ENCODE assay signal across 8 mouse cellular contexts in genomic region chr15:95653812-95654210, GRCm38 (mm10). TPM values are rescaled to one million over a fixed set of nuclear protein-coding genes. Genes with fewer than 3 reads are reported as not detected.
DNase-seq lines count a peak whose midpoint lies in the region; ATAC-seq lines count a peak whose summit lies in the region.

No protein-coding gene starts in this region.

- peak overlapping the region; percentile 44 for H3K4me3 ChIP-seq in kidney, embryonic 15.5 days (replicated peaks)
- peak overlapping the region; percentile 44 for H3K4me3 ChIP-seq in embryonic facial prominence, embryonic 13.5 days
- H3K4me3 ChIP-seq in intestine, embryonic 14.5 days (ENCODE audit: low read depth, low read length), result peak overlapping the region; percentile 38; the same call in 1 of the 2 replicates
- H3K4me3 ChIP-seq in neural tube, embryonic 13.5 days, result peak overlapping the region; percentile 40

- WGBS in kidney, embryonic 15.5 days, result 5% methylated on average over 6 of the region's 6 CpGs
- 2% methylated on average over 6 of the region's 6 CpGs for WGBS in embryonic facial prominence, embryonic 13.5 days
- WGBS in intestine, embryonic 14.5 days, result 5% methylated on average over 6 of the region's 6 CpGs
- 3% methylated on average over 6 of the region's 6 CpGs for WGBS in neural tube, embryonic 13.5 days

- no peaks in the 10 kb centered on the region for H3K9me3 ChIP-seq in kidney, embryonic 15.5 days (replicated peaks)
- H3K9me3 ChIP-seq in embryonic facial prominence, embryonic 13.5 days, result no peaks in the 10 kb centered on the region
- H3K9me3 ChIP-seq in intestine, embryonic 14.5 days (ENCODE audit: control insufficient read depth, low read length), result no peaks in the 10 kb centered on the region
- H3K9me3 ChIP-seq in neural tube, embryonic 13.5 days, result no peaks in the 10 kb centered on the region

- no peak for DNase-seq in kidney, postnatal 10 days
- no peak for DNase-seq in intestine, embryonic 14.5 days (ENCODE audit: low spot score)
- DNase-seq in frontal cortex, postnatal 14 days (ENCODE audit: low spot score in 2 of 2), result no peak
- DNase-seq in cerebellum, postnatal 10 days, result no peak
- DNase-seq in left cerebral cortex, adult 9 months (ENCODE audit: low spot score in 2 of 2), result no peak

- H3K27me3 ChIP-seq in kidney, embryonic 15.5 days, result peaks cover 64% of the 10 kb centered on the region
- peaks cover 78% of the 10 kb centered on the region for H3K27me3 ChIP-seq in embryonic facial prominence, embryonic 13.5 days
- H3K27me3 ChIP-seq in intestine, embryonic 14.5 days (replicated peaks; ENCODE audit: control insufficient read depth, insufficient read depth, low read length), result peaks cover 73% of the 10 kb centered on the region
- H3K27me3 ChIP-seq in neural tube, embryonic 13.5 days, result peaks cover 99% of the 10 kb centered on the region

- no peak overlapping the region for H3K27ac ChIP-seq in kidney, embryonic 15.5 days
- H3K27ac ChIP-seq in embryonic facial prominence, embryonic 13.5 days, result no peak overlapping the region
- H3K27ac ChIP-seq in intestine, embryonic 14.5 days (ENCODE audit: low read depth), result no peak overlapping the region
- 0 out of 2 replicates have a peak overlapping the region, but pooled peaks have one; percentile 3 for H3K27ac ChIP-seq in neural tube, embryonic 13.5 days (replicated peaks)

- H3K4me1 ChIP-seq in kidney, embryonic 15.5 days, result peaks cover 19% of the 10 kb centered on the region
- H3K4me1 ChIP-seq in embryonic facial prominence, embryonic 13.5 days, result peaks cover 17% of the 10 kb centered on the region
- no peaks in the 10 kb centered on the region; the same call in 1 of the 2 replicates for H3K4me1 ChIP-seq in intestine, embryonic 14.5 days (replicated peaks; ENCODE audit: control insufficient read depth, insufficient read depth, low read length)
- peaks cover 21% of the 10 kb centered on the region for H3K4me1 ChIP-seq in neural tube, embryonic 13.5 days (replicated peaks)

- peak overlapping the region; percentile 78 for H3K4me2 ChIP-seq in kidney, embryonic 15.5 days
- H3K4me2 ChIP-seq in embryonic facial prominence, embryonic 13.5 days, result peak overlapping the region; percentile 79
- H3K4me2 ChIP-seq in intestine, embryonic 14.5 days (ENCODE audit: low read length), result peak overlapping the region; percentile 46
- peak overlapping the region; percentile 61 for H3K4me2 ChIP-seq in neural tube, embryonic 13.5 days

- no peaks in the 10 kb centered on the region for H3K36me3 ChIP-seq in kidney, embryonic 15.5 days
- H3K36me3 ChIP-seq in embryonic facial prominence, embryonic 13.5 days, result no peaks in the 10 kb centered on the region
- no peaks in the 10 kb centered on the region for H3K36me3 ChIP-seq in intestine, embryonic 14.5 days (ENCODE audit: control insufficient read depth, insufficient read depth, low read length)
- no peaks in the 10 kb centered on the region for H3K36me3 ChIP-seq in neural tube, embryonic 13.5 days

- ATAC-seq in kidney, embryonic 15.5 days (replicated peaks; ENCODE audit: low FRiP score), result peak; percentile 40
- no peak for ATAC-seq in embryonic facial prominence, embryonic 13.5 days (ENCODE audit: insufficient number of reproducible peaks, insufficient read depth, low FRiP score, low TSS enrichment, low read depth)
- ATAC-seq in intestine, embryonic 14.5 days (replicated peaks; ENCODE audit: low FRiP score, low TSS enrichment, low read depth), result no peak
- ATAC-seq in neural tube, embryonic 13.5 days (ENCODE audit: low read depth), result peak; percentile 36

- H3K9ac ChIP-seq in kidney, embryonic 15.5 days, result no peak overlapping the region; the same call in 1 of the 2 replicates
- H3K9ac ChIP-seq in embryonic facial prominence, embryonic 13.5 days, result peak overlapping the region; percentile 58
- no peak overlapping the region for H3K9ac ChIP-seq in intestine, embryonic 14.5 days (ENCODE audit: low read length)
- peak overlapping the region; percentile 64 for H3K9ac ChIP-seq in neural tube, embryonic 13.5 days

RNA-seq across cellular contexts. Expression of gene Dbx2, which starts 1.9 kb away (rescaled TPM):
- 0.13 TPM in 2 replicates for polyA plus RNA-seq in kidney, embryonic 15.5 days (2015; fragmentation: Nextera tagmentation; extraction: Ambion mirVana)
- 0.21 and 1.2 TPM in 2 replicates for polyA plus RNA-seq in embryonic facial prominence, embryonic 13.5 days (2015; fragmentation: Nextera tagmentation; extraction: Ambion mirVana)
- not detected in 2 replicates for polyA plus RNA-seq in intestine, embryonic 14.5 days (2014; fragmentation: Nextera tagmentation; extraction: Ambion mirVana)
- 6.2 and 6.6 TPM in 2 replicates for polyA plus RNA-seq in neural tube, embryonic 13.5 days (2015; fragmentation: Nextera tagmentation; extraction: Ambion mirVana)

Comparison
In these comparisons a context has a peak if more than half of its experiments do, and no peak if none do; other contexts are left out.
1. ATAC-seq: peak in kidney, embryonic 15.5 days (single experiment) and neural tube, embryonic 13.5 days (single experiment); none in embryonic facial prominence, embryonic 13.5 days (single experiment) and intestine, embryonic 14.5 days (single experiment).
2. H3K9ac ChIP-seq: peak in embryonic facial prominence, embryonic 13.5 days (single experiment) and neural tube, embryonic 13.5 days (single experiment); none in kidney, embryonic 15.5 days (single experiment) and intestine, embryonic 14.5 days (single experiment).
3. Peak in every context shown above with its lines, with median percentiles within 50 percentile points of each other: H3K4me2 ChIP-seq and H3K4me3 ChIP-seq.